Mouse (Mus musculus) spleen, embryonic (tissue): Measurements from ENCODE around the gene Prex1.

Experiments used
- CTCF ChIA-PET: fragments of 350-600 bp; sonication (Branson Sonifier 250); formaldehyde crosslinking; loops from one replicate; lab custom pipeline; 2022; lab: Charles Lee

The Prex1 gene

DNA sequence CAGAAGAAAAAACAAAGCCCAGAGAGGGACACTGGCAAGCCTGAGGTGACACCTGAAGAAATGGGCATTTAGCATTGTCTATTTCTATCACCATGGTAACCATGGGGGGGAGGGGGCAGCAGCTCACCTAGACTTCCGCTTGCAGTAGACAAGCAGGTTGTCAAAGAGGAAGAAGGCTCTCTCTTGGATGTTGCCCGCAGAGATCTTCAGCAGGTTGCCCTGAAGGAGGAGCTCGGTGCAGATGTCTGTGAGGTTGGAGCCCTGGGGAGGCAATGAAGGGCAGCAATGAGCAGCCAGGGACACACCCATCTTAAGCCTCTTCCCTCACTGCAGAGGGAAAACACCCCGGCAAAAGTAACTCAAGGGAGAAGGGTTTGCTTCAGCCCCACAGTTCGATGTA, 95.9 kb downstream of the Prex1 start:
- CTCF ChIA-PET: interaction anchor here (0.7 kb wide), 1 partner anchor 102 kb away, joined by 3 read pairs; no protein-coding TSS in a partner anchor

DNA sequence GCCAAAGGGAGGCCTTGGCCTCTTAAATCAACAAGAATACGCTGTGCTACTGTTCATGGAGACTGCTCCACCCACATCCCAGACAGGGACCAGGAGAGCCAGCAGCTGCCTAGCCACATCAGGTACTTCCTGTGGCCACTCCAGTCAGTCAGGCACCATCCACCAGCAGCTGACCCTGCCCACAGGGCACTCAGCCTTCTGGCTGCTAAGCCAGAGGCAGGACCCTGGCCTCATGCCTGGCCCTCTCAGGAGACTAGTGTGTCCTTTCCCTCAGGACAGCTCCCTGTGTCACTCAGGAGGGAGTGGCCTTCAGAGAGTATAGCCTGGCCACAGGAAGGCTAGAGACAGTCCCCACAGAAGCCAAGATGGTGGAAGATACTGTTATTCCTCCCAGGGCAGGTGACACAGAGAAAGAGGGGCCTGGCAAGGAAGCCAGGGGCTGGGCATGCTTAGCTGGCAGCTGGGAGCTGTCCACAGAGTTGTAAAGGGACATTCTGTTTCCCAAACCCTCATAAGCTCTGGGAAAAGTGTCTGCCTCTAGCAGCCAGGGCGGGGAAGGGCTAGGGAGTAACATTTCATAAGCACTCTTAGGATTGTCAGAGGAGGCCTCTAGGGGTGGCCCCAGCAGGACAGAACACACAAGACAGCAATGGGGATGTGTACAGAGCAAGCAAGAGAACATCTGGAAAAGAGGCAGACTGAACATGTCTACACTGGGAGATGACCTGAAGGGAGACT, 98.1 kb downstream of the Prex1 start:
- CTCF ChIA-PET: no interaction called here

DNA sequence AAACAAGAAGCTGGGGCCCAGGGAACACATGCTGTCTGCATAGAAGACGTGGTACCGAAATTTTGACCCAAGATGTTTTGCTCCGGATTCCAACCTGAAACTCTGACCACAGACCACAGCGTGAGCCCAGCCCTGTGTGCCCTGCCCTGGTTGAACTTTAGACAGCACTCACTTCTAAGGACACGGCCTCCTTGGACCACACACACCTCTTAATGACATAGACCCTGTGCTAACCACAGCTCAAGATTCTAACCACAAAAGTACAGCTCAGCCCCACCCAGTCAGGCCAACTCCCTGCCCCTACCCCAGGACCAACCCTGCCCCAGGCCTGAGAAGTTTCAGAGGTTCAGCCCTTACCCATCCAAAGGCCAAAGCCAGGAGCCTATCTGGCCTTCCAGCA, 103.4 kb downstream of the Prex1 start:
- CTCF ChIA-PET: no interaction called here

DNA sequence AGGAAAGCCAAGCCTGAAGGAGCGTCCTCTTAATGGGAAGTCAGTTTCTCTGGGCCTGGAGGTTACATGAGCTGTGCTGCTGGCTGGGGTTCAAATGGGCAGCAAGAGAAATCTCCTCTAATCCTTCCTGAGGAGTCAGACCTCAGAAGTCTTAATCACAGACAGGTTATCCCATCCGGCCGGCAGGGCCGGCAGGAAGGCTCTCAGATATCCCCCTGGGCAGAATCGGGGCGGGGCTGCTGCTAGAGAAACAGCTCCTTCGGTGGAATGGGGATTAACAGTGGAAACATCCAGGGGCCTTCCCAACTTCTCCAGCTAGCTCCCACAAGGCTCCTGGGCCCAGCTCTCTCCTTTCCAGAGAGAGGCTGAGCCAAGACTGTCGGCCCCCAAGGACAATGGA, 105.1 kb downstream of the Prex1 start:
- CTCF ChIA-PET: no interaction called here

DNA sequence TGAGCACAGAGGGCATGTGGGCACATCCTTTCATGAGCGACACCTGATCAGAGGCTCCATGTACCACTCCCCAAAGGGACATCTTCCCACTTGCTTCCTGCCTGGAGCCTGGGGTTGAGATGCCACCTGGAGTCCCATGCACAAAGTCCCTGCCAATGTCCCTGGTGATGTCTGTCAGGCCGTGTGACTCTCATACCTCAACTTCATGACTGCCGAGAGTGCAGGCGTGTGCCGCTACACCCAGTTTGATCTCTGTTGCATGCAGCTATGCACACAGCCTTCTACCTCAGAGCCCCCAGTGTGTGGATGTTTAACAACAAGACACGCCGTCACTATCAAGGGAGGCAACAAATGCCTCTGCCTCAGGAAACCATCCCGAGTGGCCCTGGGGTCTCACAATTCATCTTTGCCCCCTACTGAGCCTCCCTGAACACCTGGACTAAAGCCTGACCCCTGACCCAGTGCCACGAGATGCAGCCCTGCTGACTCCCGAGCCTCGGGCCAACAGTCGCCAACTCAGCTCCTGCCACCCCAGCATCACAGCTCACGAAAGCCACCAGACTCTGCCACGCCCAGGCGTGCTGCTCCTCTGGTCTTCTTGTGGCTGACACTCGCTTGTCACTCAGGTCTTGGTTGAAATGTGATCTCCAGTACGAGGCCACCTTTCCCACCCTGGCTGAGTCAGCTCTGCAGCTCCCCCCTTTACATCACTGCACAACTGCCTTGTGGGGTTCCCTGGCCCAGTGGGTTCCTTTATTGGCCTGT, 107.0 kb downstream of the Prex1 start:
- CTCF ChIA-PET: no interaction called here

DNA sequence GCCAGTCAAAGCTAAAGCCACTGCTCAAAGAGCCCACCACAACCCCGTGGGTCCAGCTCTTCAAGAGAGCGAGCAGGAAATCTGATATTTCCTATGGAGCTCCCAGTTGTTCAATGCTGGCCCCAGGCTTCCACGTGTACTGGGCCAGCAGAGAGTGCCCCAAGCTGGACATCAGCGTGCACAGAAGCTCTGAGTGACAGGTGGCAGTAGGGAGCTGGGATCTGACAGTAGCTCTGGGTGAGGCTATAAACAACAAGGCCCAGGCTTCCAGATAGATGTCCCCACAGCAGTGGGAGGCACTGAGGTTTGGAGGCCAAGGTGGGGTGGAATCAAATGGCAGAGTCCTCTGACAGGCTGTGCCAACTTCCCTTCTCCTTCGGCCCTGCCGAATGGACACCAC, 107.6 kb downstream of the Prex1 start:
- CTCF ChIA-PET: interaction anchor here (0.5 kb wide), 1 partner anchor 166 kb away, joined by 3 read pairs; no protein-coding TSS in a partner anchor

DNA sequence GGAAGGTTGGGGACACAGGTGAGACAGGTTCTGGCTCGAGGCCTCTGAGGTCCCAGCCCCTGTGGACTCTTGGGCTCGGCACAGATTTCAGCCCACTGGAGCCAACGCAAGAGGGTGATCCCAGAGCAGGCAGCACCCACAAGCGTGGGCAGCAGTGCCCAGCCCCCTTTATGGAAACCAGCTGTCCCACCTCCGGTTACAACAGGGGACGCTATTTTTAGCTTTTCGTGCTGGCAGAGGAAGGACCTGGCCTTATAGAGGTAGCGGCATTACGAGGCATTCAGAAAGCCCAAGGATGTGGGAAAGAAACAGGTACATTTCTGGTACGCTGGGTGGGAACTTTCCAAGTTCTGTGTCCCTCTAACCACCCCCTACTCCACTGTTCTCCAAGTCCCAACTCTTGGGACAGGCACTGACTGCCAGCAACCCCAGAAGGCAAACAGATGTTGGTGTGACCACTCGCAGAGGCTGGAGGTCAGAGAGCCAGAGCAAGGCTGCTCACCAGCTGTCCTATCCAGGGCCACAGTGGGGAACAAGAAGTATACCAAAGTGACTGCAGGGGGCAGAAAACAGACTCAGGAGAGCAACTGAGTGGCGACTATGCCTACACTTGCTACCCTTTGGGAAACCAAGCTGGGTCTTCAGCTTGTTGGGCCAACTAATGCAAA, 108.3 kb downstream of the Prex1 start:
- CTCF ChIA-PET: interaction anchor here (0.5 kb wide), 1 partner anchor 167 kb away, joined by 3 read pairs; no protein-coding TSS in a partner anchor

DNA sequence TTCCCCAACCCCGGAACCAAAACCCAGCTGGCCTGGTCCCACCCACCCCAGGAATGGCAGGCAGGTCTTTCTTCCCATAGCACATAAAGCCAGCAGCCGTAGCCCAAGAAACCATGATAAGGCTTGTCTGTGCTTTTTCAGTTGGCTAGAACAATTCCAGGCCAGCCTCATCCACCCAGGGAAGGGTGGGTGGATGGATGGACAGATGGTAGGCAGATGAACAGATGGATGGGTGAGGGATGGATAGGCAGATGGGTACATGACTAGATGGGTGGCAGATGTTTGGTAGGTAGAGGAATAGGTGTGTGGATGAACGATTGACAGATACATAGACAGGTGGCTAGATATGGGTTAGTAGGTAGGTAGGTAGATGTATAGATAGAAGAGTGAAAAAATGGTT, 110.7 kb downstream of the Prex1 start:
- CTCF ChIA-PET: interaction anchor here (0.6 kb wide), 1 partner anchor 29 kb away, joined by 3 read pairs; no protein-coding TSS in a partner anchor

DNA sequence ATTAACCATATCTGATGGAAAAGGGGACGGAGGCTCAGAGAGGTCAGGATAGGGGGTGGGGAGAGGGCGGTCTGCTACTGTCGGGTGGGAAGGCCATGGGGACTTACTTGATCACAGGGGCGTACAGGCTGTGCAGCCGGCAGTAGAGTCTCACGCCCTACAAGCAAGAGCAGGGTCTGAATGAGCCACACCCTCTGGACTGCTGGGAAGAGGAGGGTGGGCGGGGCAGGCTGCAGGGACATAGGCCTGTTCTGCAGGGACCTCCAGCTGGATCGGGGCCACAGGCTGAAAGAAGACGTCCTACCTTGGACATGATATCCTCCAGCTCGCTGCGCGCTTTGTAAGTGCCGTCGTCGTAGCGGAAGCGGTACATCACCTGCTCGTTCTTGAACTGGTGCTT, 112.2 kb downstream of the Prex1 start:
- CTCF ChIA-PET: no interaction called here

DNA sequence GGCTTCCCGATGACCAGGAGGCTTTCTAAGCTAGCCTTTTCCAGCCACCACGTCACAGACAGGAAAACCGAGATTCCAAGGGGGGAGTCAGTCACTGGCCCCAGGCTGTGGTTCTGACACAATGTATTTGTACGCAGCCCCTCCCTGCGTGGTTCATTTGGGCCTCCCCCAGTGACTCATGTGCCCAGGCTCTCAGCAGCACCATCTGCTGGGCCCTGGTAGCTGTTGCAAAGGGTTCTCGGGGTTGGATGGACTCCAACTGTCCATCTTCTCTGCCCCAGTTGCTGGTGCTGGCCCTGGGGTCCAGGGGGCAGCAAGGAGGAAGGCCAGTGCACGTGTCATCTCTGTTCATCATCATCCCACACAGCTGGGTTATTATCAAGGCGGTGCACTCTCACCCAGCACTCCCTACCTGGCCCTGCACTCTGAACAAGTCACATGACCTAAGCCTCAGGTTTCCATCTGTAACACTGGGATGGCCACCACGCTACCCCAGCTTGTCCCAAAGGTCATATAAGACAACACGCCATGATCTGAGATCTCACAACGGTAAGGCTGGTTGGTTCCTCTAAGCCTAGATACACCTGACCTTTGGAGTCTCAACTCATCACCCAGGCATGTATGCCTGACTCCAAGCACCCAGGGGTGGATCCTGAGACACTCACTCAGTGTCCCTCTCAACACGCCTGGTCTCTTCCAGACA, 115.0 kb downstream of the Prex1 start:
- CTCF ChIA-PET: no interaction called here

DNA sequence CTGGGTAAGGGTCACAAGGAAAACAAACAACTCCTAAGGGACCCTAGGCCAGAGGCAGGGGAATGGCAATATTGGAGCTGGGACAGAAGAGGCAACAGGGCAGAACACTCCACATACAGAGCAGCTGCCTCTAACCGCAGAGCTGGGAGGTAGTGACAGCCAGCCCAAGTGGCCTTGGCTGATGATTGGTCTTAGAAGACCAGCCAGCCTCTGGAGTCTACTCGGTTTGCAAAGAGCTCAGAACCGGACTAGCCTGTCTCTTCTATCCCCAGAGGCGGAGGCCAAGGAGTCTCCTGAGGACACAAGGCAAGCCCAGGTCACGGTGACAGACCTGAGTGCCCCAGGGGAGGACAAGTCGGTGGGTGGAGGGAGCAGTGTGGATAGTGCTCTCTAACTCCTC, 115.9 kb downstream of the Prex1 start:
- CTCF ChIA-PET: interaction anchor here (1.1 kb wide), 1 partner anchor 183 kb away, joined by 4 read pairs; no protein-coding TSS in a partner anchor

DNA sequence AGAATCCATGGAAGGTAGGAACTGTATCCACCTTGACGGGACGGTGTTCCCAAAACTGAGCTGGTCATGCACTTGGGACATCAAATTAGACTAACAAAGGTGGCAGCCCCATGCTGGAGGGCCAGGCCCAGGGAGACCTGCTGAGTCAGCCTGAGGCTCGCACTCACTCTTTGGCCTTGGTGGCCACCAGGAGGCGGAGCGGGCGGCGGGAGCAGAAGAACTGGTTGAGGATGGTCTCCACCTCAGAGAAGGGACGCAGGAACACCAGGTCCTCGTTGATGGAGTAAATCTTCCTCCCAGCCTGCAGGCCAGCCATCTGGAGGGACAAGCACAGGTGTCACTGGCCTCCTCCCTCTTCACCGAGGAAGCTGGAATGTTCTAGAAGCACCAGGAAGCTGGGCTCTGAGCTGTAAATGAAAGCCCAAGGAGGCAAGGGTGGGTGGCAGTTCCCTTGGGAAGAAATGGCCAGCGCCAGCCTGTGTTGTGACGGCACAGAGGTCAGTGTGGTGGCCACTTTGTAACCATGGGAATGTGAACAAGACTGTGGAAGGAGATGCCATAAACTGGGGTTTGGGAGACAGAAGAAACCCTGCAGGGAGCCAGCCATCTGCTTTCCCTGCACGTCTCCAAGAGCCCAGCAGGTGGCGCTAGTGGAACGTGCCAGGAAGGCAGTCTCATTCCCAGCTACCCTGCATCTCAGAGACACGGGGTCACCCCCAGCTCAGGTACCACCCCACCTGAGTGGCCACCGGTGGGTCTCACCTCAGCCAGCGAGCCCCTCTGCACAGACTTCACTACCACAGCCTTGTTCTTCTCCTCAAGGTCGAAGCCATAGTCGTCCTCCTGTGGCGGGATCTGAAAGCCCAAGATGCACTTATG, 121.4 kb downstream of the Prex1 start:
- CTCF ChIA-PET: interaction anchor here (0.9 to 1.0 kb wide), 2 partner anchors 188 to 189 kb away, joined by 3 read pairs; no protein-coding TSS in a partner anchor

DNA sequence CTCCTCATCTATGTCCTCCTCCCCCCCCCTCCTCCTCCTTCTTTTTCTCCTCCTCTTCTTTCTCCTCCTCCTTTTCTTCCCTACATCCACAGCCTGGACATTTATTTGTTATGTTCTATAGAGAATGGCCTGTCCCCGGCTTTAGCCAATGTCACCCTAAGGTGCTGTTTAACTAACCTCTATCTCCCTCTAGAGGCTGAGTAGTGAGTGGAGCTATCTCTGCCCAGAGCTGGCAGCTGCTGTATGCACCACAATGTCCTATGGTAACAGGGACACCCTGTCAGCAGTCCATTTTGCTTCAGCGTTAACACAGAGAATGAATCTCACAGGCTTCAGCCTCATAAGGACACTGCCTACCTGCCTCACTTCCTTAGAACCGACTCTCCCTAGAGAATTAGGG, 129.1 kb downstream of the Prex1 start:
- CTCF ChIA-PET: interaction anchor here (0.7 kb wide), 1 partner anchor 310 kb away, joined by 5 read pairs; no protein-coding TSS in a partner anchor

DNA sequence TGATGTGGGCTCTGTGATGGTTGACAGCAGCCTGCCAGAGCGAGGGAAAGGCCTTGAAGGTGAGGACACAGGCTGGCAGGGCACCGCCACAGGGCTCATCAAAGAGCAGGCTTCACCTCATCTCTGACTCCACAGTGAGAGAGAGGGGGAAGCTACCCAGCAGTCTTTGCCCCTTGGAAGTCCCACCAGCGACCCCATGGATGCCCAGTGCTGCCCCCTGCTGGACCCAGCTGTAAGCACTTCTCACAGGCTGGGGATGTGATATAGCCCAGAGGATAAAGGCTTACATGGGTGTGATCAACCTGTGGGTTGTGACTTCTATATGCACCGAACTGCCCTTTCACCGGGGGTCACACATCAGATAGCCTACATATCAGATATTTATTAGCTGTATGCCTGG, 130.3 kb downstream of the Prex1 start:
- CTCF ChIA-PET: interaction anchor here (0.5 to 0.9 kb wide), 2 partner anchors 28 to 127 kb away, joined by 3 to 5 read pairs; no protein-coding TSS in a partner anchor

DNA sequence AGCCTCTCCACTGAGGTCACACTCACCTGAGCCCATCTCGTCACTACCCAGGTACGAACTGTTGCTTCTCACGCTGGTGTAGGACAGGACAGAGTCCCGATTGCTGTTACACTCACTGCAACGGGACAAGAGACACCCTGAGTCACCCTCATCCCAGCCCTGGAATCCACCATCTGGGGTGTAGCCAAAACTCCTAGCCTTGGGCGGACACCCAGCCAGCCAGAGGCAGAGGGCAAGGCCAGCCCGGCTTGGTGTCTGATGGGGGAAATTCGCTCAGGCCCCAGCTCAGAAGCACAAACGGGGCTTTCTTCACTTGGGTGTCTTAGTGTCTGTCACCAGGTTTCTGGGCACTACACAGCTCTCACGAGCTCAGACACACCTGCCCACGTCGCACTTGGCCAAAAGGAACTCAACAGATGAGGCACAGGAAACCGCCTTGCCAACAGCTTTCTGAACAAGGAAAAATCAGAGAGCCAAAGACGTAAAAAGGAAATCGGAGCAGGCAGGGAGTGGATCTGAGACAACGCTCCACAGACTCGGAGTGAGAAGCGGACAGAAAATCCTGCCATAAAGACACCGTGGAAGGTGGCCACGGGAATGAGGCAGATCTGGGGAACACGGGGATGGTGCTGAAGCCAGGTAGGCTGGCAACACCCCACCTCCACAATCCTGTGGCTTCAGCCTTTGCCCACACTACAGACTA, 131.6 kb downstream of the Prex1 start:
- CTCF ChIA-PET: no interaction called here

DNA sequence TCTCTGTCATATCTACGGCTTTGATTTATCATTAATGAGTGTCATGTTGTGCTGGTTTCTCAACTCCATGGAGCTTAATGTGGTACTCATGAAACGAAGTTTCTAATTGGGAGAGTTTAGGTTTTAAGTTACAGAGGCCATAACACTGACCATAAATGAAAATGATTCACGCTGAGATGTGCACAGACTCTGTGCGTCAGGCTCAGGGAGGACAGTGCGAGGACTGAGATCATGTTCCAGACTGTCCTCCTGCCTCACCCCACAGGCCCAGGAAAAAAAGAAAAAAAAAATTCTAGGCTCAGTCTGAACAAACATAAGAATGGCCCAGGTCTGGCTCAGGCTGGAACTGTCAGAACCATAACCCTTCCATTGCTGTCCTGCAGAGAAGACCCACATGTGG, 133.8 kb downstream of the Prex1 start:
- CTCF ChIA-PET: no interaction called here

DNA sequence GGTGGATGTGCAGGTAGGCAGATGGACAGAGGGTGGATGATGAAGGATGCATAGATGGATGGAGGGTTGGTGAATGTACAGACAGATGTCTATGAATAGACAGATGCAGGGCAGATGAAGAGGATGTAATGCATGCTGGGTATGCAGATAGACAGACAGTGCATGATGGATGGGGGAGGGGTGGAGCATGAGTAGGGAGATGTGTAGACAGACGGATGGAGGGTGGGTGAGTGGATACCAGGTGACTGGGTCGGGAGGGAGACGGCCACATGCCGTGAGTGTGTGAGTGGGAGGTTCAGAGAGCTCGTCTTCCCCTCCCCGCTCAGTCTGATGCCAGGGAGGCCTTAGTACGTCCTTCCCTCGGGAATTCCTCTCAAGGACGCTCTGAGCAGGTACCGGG, 134.3 kb downstream of the Prex1 start:
- CTCF ChIA-PET: no interaction called here

DNA sequence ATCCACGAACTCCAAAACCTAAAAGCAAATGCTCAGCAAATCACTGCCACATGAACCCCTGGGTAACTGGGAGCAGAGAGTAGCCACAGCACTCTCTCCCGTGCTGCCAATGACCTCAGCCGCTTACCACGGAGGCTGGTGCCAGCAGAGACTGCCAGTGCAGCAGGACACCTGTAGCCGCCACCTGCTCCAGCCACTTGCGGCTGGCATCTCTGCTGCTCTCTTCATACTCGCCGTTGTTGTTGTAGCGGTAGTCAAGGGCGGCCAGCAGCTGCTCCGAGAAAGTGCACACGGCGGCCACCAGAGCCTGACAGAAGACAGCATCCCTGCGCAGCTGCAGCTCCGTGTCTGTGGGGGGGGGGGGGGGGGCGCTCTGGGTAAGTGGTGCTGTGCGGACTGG, 138.2 kb downstream of the Prex1 start:
- CTCF ChIA-PET: interaction anchor here (0.6 to 0.9 kb wide), 2 partner anchors 8 to 494 kb away, joined by 3 read pairs; no protein-coding TSS in a partner anchor

DNA sequence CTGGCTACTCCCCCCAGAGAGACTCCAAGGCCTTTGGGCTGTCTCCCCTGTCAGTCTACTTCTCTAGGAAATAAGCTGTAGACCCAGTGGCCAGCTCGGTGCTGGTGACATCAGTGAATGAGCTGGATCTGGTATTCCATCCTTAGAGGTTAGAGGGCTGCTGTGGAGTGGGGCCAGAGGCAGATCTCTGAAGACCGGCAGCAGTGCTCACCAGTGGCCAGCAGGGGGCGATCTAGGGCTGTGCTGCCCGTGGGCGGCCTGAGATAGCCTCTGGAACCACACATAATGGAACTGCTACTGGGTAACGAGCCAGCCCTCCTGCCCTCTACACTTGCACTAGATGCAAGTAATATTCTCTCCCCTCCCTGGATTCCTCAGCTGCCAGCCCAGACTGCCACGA, 138.7 kb downstream of the Prex1 start:
- CTCF ChIA-PET: interaction anchor here (0.6 to 0.9 kb wide), 2 partner anchors 8 to 493 kb away, joined by 3 read pairs; no protein-coding TSS in a partner anchor
